Mouse (Mus musculus) stomach, postnatal 0 days (tissue): ENCODE measurements around the gene Bap1.

Experiments used
- CTCF ChIP-seq: IDR thresholded peaks from 2 replicates; pipeline ENCODE4 v1.5.1; 2016; ENCODE audit warnings: antibody characterized with exemption, low read depth, mild to moderate bottlenecking, moderate library complexity
- EP300 ChIP-seq: optimal IDR thresholded peaks from 2 replicates; pipeline ENCODE3; 2016; ENCODE audit warnings: antibody characterized with exemption

DNA sequence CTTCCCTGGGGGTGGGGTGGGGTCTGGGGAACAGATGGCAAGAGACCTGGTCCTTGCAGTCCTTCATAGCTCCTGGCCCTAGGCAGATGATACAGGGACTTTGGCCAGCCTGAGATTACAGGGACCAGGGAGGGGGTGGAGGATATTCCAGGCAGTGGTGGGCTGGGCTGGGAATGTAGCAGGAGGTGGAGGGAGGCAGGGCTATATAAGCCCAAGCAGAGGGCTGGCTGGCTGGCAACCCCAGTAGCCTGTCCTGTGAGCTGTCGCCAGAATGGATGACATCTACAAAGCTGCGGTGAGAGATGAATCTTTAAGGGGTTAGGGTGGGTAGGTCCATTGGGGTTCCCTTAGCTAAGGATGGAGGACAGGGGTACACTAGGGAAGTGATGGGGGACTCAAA is 43.2 kb upstream of the Bap1 start, which contains the start of gene Tnnc1:
- TF ChIP-seq CTCF (no peak), EP300 (no peak)
